Mouse (Mus musculus) right cerebral cortex, adult 18-20 months (tissue): ENCODE data around the gene Wnk1.
A peak's percentile ranks its signal among the peaks of the same experiment; 100 is the strongest.

Experiments
- DNase-seq: peaks from one replicate; pipeline ENCODE4 v3.0.0; 2022; ENCODE audit warnings: mixed read lengths

Gene Wnk1

DNA sequence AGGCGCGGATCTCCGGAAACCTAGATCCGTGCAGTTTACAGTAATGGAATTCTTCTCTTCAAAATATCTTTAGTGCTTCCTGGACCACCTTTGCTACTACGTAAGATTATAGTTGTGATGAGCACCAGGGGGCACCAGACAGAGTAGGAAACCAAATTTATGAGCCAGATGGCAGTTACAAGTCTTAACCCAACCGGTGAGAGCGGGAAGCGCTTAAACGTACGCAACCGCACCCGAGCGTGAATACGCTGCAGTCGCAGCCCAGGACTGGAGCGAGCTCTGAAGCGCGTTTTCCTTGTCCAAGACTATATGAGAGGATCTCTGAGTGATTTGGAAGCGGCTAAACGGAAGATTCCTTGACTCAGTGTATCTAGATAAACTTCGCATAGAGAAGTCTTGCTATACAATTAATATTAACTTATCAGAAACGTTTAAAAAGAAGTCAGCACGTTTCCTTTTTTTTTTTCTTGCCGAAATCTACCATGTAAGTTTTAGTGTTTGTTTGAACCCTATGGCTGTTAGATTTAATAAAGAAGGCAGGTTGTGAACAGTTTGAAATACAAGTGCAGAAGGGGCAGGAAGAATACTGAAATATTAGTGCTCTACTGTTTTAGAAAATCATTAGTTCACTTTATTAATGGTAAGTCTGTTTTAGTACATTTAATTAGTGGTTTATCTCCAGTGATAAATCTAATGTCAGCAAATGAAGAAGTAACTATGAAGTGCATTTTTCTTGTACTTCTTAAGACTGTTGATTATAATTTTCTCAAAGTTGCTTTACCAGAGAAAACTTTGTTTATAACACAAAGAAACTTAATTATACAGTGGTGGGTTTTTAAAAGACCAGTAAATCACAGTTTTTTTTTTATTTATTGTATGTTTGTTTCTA, 1.4 kb upstream of the Wnk1 start:
- DNase-seq: peak; percentile 87

DNA sequence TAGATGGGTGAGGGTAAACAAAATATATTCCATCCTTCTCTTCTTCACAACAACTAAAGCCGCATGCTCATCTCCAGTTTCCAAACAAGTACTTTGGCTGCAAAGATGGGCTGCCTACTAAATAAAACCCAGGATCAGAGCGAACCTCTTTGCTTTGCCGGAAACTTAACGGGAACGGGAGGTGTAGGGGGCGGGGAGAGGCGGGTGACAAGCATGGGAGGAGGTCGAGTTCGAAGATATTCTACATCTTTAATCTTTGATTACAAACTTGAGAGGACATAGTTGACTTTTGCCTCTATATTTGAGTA, 738 bp upstream of the Wnk1 start:
- no peak for DNase-seq

DNA sequence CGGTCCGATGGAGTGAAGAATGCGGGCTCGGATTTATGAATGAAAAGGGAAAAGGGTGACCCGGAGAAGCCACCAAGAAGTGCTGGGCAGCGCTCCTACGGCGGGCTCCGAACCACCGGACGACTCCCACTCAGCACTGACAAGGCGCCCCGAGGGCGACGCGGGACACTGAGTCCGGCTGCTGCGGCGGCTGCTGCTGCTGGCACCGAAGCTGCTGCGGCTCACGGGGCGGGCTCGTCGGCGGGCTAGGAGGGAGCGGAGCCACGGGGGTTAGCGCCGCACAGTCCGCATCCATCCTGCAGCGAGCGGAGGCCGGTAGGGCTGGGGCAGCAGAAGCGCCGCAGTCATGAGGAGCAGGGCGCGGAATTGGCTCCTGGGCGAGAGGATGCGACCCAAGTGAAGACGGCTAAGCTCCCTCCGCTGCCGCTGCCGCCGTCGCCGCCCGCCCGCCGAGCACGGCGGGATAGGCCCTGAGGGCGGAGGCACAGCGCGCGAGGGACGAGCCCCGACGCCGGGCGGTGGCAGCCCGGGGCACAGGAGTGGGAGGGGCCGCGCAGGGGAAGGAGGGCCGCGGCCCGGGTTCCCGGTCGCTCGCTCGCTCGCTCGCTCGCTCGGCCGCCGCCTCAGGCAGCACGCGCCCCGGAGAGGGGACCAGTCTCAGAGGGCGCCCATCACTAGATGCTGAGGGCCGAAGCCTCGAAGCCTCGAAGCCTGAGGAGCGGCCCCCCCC, 671 bp downstream of the Wnk1 start:
- DNase-seq: peak; percentile 66

DNA sequence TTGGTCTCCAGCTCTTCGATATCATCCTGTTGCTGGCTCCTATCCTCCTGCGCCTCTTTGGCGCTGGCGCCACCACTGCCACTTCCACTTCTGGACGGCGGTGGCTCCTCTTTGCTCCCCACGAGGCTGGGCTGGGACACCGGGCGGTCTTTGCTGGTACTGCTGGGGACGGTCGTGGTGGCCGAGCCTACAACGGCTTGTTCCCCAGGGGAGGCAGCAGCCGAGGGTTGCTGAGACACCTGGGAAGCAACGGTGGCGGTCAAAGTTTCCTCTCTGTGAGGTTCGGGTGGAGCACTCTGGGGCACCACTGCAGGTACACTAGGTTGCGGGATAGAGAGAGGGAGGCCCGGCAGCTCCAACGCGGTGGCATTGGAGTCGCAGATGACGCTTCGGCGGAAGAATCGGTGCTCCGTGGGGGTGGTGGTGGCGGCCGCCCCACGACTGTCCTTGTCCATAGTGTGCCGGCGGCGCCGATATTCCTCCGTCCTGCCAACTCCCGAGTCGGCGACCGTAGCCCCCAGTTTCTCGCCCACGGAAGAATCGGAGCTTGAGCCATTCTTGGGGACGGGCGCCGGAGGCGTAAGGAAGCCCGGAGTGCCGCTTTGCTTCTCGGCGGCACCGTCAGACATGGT, 1.4 kb downstream of the Wnk1 start:
- peak; percentile 69 for DNase-seq

DNA sequence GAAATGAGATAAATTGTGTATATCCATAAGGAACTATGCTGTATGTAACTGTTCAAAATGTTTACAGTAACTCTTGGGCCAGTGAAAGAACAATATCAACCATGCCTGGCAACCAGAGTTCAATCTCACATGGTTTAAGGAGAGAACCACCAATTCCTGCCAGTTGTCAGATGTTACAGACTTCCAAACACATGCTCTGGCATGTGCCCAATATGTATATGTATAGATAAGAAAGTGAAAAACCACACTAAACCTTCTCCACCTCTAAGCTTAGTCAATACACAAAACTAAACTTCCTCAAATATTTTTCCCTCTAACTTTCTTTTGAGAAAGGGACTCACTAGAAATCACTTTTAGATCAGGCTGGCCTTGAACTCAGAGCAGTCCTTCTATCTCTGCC, 13.9 kb downstream of the Wnk1 start:
- no peak for DNase-seq

DNA sequence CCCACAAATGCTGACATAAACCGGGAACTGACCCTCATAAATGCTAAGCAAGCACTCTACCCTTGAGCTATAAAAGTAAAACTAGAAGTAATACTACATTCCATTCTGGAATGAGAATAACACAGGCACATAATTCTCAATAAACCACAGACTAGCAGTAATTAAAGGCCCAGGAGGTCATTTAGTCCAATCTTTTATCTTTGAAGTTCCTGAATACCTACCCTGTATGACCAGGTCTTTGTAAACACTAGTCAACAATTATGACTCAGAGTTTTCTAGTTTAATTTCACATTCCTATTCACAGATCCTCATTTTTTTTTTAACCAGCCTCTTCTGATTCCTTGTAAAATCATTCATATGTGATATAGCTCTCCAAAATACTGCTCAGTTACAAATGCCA, 14.7 kb downstream of the Wnk1 start:
- no peak for DNase-seq

DNA sequence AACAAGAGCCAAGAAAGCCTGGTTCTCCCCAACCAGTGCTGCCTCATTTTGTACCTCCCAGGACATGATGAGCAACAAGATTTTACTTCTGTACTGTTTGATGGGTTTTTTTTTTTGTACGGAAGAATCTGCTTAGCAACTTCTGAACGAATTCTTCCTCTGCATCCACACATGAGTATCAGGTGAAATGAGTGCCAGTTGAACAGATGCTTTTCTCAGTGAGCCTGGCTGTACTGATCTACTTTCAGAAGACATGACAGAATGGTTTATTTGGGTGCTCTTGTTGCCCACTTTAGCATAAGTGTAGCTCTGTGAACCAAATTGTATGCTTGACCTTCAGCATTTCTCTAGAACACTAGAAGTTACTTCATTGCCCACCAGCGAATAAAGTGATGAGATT, 16.4 kb downstream of the Wnk1 start:
- DNase-seq: no peak

DNA sequence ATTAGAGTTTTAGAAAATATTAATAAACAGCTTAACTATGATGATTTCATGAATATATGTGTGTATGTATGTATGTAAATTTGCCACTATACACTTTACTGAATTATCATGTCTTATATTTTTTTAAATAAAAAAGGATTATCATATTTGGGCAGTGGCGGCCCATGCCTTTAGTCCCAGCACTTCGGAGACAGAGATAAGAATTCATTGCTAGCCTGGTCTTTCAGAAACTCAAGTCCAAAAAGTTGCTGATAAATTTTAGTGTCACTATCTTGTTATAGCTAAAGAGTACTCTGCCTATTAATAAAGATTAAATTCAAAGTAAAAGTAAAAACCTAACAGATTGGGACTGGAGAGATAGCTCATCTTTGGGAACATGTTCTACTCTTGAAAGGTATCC, 18.8 kb downstream of the Wnk1 start:
- no peak for DNase-seq

DNA sequence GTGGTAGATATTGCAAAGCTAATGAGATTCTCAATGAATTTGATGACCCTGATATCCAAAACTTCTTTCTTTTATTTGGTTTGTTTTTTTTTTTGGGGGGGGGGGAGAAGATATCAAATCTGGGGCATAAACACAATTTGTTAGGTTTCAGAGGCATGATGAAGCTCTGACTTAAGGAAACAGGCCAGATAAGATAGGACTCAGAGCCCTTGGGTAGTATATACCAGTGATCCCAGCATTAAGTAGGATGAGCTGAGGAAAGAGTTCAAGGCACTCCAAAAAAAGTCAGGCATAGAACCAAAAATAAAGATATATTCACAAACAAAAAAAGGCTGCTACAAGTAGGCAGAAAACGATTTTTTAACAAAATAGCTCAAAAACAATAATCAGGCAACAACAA, 25.3 kb downstream of the Wnk1 start:
- no peak for DNase-seq

DNA sequence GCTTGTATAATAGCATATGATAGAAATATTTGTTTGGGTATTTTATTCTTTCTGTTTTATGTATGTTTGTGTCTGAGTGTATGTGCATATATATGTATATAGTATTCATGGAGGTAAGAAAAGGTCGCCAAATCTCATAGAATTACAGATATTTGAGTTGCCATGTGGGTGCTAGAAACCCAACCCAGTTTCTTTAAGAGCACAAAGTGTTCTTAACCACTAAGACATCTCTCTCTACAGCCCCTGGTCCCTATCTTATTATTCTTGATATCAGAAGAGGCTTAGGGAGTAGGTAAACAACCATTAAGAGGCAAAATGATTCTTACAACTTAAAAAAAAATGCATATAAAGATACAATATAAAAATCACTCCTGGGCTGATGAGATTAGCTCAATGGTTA, 27.0 kb downstream of the Wnk1 start:
- no peak for DNase-seq

DNA sequence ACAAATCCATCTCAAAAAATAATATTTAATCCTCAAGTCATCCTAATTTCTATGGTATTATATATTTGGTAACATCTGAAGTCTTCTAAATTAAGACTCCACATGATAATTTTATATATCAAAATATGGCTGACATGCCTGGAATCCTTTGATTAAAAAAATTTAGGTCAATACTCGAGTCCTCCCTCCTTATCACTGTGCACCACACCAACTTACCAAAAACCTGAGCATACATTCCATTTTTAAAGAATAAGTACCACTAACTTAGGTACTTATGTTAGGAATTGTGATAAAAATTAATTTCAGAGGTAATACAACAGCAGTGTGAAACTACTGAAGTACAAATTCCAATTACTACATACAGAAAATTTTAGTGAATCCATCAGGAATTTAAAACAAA, 27.5 kb downstream of the Wnk1 start:
- no peak for DNase-seq

DNA sequence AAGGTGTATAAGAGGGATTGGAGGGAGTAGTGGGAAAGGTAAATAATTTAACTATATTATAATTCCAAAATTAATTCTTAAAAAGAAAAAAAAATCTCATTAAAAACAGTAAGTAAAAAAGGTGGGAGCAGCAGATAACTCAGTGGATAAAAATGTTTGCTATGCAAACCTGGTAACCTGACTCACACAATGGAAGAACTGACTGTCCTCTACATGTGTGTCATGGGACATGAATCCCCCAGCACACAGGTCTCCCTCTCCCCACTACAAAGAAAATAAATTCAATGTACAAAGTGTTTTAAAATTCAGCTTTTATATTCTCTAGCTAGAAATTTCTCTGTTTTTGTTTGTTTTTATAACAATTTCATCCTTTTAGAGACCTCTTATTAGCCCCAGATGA, 27.9 kb downstream of the Wnk1 start:
- no peak for DNase-seq

DNA sequence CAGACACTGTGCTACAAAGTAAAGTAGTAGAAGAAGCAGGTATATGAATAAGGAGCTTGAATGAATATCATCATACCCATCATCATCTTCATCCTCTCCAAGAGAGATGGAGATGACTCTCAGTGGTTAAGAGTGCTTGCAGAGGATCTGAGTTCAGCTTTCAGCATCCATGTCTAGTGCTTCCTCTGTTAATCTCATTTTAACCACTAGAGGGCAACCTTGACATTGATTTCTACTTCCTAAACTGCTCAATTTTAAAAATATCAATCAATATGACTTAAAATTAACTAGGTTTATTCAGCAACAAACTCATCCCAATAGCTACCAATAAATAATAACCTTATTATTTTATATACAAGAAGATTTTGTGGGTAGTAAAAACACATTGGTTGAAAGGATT, 36.8 kb downstream of the Wnk1 start:
- no peak for DNase-seq

DNA sequence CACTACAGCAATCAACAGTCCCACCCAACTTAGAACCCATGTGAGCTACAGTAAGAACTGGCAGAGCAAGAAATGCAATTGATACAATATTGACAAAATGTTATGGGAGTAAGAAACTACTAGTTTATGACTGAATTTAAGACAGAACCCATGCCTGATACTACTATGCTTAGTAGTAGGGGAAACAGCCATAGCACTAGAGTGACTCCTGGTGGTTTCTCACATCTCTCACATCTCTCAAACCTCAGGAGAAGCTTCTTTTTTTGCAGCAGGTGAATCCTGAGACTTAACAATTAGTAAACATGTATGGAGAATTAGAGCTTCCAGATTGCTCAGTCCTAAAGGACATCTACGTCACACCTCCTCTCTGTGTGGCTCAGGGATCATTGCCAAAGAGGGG, 42.0 kb downstream of the Wnk1 start:
- DNase-seq: no peak

DNA sequence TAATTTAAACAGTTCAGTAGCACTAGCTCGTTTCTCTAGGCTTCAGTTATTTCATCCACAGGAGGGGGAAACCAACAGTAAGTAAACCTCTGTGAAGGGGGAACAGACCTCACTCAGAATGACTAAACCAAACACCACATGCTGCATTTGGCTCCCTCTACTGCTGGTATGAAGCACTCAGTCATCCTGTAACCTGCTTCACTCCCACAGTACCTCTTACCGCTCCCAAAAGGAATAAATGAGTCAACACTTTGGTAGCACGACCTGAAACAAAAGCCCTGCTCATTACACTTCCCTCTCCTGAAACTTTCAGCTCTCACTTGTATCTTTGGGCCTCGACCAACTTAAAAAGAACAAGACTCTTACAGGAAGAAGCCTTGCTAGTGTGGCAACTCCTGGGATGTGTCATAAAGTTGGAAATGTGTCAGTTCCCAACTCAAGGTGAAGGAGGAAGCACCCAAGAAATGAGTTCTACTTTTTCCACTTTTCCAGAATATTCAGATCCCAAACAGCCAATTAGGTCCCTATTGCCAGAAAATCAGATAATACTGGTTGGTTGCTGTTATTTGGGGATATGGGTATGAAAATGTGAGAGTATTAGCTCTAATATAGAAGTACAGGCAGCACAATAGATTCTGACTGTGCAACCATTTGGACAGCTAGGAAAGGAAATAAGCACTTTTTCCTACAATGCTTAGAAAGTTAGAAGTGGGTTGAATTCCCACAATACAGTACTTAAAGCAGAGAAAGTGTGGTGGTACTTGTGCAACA, 114.1 kb downstream of the Wnk1 start:
- peak; percentile 51 for DNase-seq

DNA sequence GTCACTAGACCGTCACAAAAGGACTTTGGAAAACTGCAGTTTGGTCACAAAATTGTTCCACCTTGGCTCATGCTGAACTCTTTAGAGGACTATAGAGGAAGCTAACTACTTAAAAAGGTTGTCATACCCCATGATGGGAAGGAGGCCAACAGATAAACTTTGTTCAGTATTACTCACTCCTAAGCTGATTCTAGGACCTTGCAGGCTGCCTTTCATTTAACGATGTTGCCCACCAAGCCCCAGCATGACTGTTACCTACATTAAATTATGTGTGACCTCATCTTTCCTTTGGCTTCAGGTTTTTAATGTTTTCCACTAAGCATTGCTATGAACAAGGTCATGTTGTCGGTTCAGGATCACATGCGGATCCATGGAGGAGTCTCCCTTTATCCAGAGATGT, 115.9 kb downstream of the Wnk1 start:
- no peak for DNase-seq

DNA sequence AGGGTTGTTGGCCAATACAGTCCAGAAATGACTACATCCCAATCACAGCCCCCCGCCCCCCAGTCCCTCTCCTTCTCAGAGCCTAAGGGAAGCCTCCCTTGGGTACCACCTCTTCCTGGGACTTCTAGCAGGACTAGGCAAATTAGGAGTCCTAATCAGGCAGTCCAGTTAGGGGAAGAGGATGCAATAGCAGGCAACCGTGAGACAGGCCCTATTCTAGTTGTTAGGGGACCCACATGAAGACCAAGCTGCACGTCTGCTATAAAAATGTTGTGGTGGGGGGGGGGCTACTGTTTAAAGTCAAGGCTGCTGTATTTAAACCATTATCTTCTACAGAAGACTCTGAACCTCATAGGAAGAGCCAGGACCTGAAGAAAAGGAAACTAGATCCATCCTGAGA, 116.3 kb downstream of the Wnk1 start:
- no peak for DNase-seq

DNA sequence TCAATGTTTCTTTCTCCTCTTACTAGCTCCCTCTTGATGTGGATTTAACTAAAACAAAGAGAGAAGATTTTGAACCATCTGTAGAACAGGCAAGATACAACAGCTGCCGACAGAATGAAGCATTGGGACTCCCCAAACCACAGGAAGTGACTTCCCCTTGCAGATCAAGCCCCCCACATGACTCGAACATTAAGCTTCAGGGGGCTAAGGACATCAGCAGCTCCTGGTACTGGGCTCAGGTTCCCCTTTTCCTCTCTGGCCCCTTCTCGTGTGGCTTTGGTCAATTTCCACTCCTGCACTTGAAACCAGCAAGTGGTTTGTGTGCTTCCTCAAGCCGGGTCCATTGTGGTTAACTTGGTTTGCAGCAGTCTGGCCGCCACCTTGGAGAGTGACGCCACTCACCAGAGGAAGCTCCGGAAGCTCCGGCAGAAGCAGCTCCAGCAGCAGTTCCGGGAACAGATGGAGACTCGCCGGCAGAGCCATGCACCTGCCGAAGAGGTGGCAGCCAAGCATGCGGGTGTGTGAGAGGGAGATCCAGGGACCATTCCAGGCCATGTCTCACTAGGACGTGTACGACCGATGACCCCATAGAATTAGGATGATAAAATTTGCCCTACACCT, 119.8 kb downstream of the Wnk1 start:
- DNase-seq: peak; percentile 33

DNA sequence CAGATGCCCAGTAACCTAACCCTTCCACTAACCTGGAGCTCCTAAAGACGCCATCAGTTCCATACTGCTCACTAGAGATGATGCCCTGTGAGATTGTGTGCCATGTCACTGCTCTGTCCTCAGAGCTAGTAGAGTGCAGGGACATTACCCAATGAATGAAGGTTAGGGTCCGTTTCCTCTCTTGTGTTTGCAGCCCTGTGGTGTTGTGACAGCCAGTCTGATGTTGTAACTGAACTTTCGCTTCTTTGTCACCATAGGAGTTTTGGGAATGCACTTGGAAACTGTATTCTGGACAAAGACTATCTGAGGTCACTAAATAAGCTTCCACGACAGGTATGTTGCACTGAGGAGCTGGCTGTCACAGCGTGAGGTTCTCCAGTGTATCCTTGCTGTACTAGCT, 122.8 kb downstream of the Wnk1 start:
- no peak for DNase-seq

DNA sequence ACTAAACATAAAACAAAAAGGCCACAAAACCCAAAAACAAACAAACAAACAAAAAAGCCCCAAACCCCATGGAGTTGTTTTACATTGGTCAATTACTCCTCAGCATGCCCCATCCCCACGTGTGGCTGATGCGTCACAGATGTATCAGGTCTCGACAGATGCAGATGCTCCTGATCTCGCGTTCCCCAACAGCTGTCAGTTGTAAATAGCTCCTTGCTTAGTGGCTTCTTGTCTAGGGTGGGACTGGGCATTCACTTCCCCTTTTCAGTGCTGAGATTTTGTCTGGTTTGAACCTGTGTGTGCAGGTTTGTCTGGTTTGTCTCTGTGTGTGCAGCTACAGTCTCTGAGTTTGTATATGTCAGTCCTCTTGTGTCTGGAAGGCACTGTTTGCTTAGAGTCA, 126.4 kb downstream of the Wnk1 start:
- DNase-seq: no peak

DNA sequence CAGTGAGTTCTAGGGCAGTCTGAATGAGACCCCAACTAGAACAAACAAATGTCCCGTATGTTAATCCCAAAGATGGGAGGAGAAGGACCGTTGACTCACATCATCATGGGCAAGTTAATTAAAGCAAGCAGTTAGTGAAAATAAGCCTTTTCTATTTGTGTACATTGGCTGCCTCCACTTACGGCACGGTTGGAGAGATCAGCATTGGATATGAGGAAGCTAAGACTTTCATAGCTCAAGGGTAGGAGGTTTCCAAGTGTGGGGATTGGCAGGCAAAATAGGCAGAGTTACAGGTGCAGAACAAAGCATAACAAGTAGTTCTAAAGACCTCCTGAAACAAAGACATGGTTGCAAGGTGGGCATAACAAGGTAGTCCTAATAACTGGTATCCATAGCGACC, 133.0 kb downstream of the Wnk1 start:
- no peak for DNase-seq

DNA sequence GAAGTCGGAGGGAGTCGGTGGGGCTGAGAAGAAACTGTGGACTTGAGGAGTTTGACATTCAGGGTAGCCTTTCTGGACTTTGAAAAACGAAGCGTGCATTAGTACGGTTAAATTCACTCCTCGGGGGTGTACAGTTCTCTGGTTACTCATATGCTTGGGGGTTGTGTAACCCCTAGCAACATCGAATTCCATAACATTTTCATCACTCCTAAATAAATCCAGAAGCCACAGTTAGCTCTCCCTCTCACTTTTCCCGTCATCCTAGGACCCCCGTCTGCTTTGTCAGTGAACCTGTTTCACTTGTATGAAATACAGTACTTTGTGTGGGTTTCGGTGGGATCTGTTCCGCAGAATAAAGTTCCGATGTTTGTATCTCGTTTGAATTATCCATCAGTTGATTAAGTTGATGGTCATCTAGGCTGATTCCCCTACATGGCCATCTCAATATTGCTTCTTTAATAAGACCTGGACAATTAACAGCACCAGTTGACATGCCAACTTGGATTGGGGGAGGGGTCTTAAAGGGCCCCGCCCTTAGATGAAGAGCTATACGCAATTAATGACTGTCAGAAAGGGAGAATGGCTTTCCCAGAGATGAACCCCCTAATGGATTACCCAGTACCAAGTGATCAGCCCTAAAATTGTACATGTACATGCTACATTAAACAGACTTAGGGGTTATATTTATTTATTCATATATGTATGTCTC, 135.2 kb downstream of the Wnk1 start:
- no peak for DNase-seq
